Mouse (Mus musculus): ENCODE measurements around the gene Zfp995.
A peak's percentile ranks its signal among the peaks of the same experiment; 100 is the strongest.
"Not testable (repeated sequence)": the region's sequence is repeated elsewhere in the genome, so short reads cannot be mapped to it uniquely, and the experiment has no call there.

Zfp995 gene

DNA sequence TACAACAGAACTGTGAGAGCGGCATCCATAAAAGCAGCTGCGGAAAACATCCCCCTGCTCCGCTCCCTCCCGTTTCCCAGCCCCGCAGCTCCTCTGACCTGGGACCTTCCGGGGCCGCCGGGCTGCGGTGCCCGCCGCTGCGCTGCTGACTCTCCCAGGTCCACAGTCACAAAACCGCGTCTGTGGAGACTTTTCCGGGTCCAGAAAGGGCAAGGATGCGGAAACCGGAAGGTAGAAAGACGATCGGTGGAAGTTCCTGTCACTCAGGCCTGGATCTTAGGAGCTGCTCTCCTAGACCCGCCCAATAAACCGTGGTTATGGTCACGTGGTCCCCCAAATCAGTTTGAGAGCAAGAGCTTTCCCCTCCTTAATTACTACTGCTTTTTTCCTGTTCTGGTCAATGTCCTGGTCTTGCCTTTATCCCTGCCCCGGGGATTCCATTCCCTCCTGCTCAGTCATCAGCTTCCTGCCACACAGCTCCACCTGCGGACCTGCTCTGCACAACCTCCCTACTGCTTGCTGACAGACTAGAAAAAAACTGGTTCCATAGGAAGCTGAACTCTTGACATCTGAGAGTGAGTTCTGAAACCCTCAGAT is at the start of gene Zfp995:
Zfp995 (minus strand) TSS at position 471 of the 597 bp plus-strand sequence.
- peak; percentile 20 for DNase-seq (ENCODE audit: low read depth, low spot score)

DNA sequence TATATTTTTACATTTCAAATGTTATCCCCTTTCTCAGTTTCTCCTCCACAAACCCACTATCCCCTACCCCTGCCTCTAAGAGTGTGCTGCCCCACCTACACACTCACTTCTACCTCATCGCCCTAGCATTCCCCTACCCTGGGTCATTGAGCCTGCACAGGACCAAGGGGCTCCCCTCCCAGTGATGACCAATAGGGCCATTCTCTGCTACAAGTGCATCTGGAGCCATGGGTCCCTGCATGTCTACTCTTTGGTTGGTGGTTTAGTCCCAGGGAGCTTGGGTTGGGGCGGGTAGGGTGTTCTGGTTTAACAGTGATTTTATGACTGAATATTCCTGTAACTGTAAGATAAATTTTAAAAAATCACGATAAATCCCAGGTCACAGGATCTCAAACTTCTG is 687 bp downstream of the Zfp995 start:
- no peak for DNase-seq (ENCODE audit: low read depth, low spot score)

DNA sequence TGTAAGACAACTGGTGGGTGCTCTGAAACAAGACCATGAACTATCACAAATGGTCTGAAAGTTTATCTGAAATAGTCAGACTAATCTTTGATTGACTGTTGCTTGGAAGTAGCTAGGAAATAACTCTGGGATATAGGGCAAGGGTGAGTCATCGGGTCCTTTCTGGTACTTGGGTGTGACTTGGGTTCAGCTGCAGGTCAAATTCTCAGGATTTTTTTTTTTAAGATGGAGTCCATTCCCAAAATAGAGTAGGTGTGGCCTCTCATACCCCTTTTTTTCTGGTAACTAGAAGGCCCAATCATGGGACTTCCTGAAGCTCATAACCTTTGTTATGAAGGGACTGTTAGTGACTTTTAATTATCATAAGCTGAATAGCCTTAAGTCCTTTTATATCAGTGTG is 38.5 kb downstream of the Zfp995 start:
- DNase-seq (ENCODE audit: low read depth, low spot score), result no peak

DNA sequence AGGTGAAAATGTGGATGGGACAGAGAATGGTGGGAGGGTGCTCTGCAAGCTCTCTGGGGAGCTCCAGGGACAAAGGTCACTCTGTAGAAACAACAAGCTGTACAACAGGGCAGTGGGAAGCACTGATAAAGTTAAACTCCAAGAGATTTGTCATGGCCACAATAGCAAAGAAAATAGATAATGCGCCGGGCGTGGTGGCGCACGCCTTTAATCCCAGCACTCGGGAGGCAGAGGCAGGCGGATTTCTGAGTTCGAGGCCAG is 63.5 kb downstream of the Zfp995 start:
- DNase-seq (ENCODE audit: low read depth, low spot score), result not testable (repeated sequence)

DNA sequence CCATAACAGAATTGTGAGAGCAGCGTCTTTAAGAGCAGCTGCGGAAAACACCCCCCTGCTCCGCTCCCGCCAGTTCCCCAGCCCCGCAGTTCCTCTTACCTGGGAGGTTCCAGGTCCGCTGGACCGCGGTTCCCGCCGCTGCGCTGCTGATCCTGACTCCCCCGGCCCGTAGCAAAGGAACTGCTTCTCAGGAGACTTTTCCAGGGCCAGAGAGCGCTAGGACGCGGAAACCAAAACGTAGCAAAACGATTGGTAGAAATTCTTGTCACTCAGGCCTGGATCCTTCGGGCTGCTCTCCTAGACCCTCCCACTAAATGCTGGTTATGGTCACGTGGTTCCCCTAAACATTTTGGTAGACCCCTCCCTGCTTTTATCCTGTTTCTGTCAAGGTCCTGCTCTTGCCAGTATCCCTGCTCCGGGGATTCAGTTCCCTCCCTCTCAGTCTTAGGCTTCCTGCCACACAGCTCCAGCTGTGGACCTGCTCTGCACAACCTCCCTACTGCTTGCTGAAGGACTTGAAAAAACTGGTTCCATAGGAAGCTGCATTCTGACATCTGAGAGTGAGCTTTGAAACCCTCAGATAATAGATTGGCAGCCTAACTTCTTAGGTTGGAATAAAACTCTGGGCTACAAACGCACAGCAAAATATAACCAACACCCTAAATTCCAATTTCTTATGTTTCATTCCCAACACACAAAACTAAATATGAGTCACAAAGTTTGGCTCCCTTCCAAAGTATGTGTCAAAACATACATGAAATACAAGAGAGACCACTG is 64.0 kb downstream of the Zfp995 start, which contains the start of gene Zfp820:
Zfp820 (minus strand) TSS at position 228 of the 777 bp plus-strand sequence.
- peak; percentile 83 for DNase-seq (ENCODE audit: low read depth, low spot score)

DNA sequence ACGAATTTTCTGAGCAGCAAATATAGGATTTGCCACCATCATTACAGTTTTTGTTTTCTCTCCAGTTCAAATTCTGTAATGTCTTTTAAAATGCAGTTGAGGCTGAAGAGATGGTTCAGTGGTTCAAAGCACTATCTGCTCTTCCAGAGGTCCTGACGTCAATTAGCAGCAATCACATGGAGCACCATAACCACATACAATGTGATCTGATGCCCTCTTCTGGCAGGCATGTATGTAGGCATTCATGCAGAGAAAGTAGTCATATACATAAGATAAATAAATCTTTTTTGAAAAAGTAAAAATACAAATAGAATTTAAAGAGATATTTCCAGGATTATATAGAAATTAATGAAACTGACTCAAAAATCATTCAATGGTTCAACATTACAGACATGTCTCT is 71.2 kb downstream of the Zfp995 start:
- no peak for DNase-seq (ENCODE audit: low read depth, low spot score)
